Mouse (Mus musculus) CH12.LX (cell line): Measurements from ENCODE around the gene Zc4h2.

ENCODE experiments used
- CHD2 ChIP-seq: IDR thresholded peaks from 2 replicates; pipeline ENCODE4 v1.6.1; 2011; ENCODE audit warnings: low read length, improper control_type of control experiment
- CTCF ChIP-seq, 2 experiments: IDR thresholded peaks in 1 of 2; conservative IDR thresholded peaks in 1 of 2; 2 replicates each; pipeline ENCODE4 v1.5.1; 2011 to 2012; ENCODE audit warnings: low read depth in 2 of 2, low read length in 2 of 2, improper control_type of control experiment in 1 of 2, inconsistent platforms in 1 of 2, mild to moderate bottlenecking in 1 of 2, moderate library complexity in 1 of 2
- EP300 ChIP-seq: IDR thresholded peaks from 2 replicates; pipeline ENCODE4 v1.6.1; 2011; ENCODE audit warnings: low read length, improper control_type of control experiment
- MEF2A ChIP-seq: IDR thresholded peaks from 2 replicates; pipeline ENCODE4 v1.6.1; 2014; ENCODE audit warnings: low read depth, mild to moderate bottlenecking, inconsistent platforms, low read length, improper control_type of control experiment, borderline replicate concordance
- RAD21 ChIP-seq: IDR thresholded peaks from 2 replicates; pipeline ENCODE4 v1.6.1; 2011; ENCODE audit warnings: low read depth, mild to moderate bottlenecking, low read length, improper control_type of control experiment, moderate library complexity
- RCOR1 ChIP-seq: conservative IDR thresholded peaks from 2 replicates; pipeline ENCODE4 v1.6.1; 2012; ENCODE audit warnings: low read depth, mild to moderate bottlenecking, inconsistent platforms, low read length, improper control_type of control experiment
- TCF12 ChIP-seq: IDR thresholded peaks from 2 replicates; pipeline ENCODE4 v1.6.1; 2014; ENCODE audit warnings: low read depth, mild to moderate bottlenecking, inconsistent platforms, low read length, improper control_type of control experiment
- UBTF ChIP-seq: IDR thresholded peaks from 2 replicates; pipeline ENCODE4 v1.6.1; 2012; ENCODE audit warnings: low read depth, mild to moderate bottlenecking, inconsistent platforms, low read length, improper control_type of control experiment, moderate library complexity
- USF1 ChIP-seq: IDR thresholded peaks from 2 replicates; pipeline ENCODE4 v1.6.1; 2014; ENCODE audit warnings: low read depth, mild to moderate bottlenecking, inconsistent platforms, low read length, improper control_type of control experiment
- ZC3H11A ChIP-seq: IDR thresholded peaks from 2 replicates; pipeline ENCODE4 v1.6.1; 2012; ENCODE audit warnings: low read depth, mild to moderate bottlenecking, inconsistent platforms, low read length, improper control_type of control experiment

DNA sequence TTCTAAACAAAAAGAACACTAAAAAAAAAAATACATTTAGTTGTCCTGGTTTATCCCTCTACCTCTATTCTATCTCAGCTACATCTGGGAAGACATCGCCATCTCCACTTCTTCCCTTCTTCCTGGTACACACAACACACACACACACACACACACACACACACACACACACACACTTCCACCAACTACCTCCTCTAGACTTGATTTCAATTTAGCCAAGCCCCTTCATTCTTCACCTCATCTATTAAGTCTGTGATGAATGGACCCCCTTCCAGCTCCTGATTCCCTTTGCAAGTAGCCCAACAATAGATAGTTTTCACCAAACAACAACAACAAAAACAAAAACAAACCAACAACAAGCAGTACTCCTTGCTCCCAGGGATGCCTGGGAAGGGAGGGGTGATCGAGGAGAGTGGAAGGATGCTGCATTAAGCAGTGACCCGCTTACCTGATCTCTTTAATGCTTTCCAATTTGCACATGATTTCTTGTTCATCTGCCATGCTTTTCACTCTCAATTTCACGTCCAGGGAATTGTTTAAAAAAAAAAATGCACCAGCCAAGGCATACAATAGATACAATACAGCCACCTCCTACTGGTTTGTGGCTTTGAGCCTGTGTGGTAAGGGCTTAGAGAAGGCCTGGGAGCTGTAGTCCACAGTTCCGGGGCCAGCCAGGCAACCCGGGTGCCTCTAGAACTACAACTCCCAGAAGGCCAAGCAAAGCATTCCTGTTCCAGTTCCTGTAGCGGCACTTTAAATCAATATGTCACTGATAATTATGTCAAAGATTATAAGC lies at the start of gene Zc4h2:
- no peak for TF ChIP-seq CTCF (conservative IDR thresholded peaks at IDR 0.05 in 1 of 2, IDR thresholded peaks at IDR 0.05 in 1 of 2; ENCODE audit: low read depth in 2 of 2, low read length in 2 of 2)
- no peak for TF ChIP-seq MEF2A
- TF ChIP-seq RCOR1: no peak
- TF ChIP-seq EP300: no peak
- TF ChIP-seq UBTF: no peak
- TF ChIP-seq ZC3H11A: no peak
- no peak for TF ChIP-seq RAD21
- TF ChIP-seq CHD2: no peak
- no peak for TF ChIP-seq TCF12
- TF ChIP-seq USF1: no peak
